Mouse (Mus musculus) forebrain, embryonic 11.5 days (tissue): ENCODE results near the gene Rab17. TPM values are rescaled to one million over a fixed set of nuclear protein-coding genes. Genes with fewer than 3 reads are reported as not detected.
A peak's percentile ranks its signal among the peaks of the same experiment; 100 is the strongest.

ENCODE experiments used
- ATAC-seq: fragments of 200-750 bp; cut with Nextera tagmentation; replicated peaks from 2 replicates; pipeline ENCODE4 v1.8.0; 2017; ENCODE audit warnings: moderate TSS enrichment; ENCODE audit not compliant: low FRiP score
- DNase-seq: peaks from one replicate; pipeline ENCODE4 v3.0.0-alpha.2; 2017; ENCODE audit warnings: low spot score
- H3K27ac ChIP-seq: fragments of 300-500 bp; sonication (generic); 2 replicates; pipeline ENCODE4 v1.5.1; 2014; ENCODE audit warnings: low read depth, low read length
- H3K27me3 ChIP-seq: fragments of 300-500 bp; sonication (generic); 2 replicates; pipeline ENCODE4 v1.6.1; 2014; ENCODE audit warnings: mild to moderate bottlenecking, low read length, mixed read lengths; ENCODE audit not compliant: control insufficient read depth, insufficient read depth
- H3K36me3 ChIP-seq: fragments of 300-500 bp; sonication (generic); 2 replicates; pipeline ENCODE4 v1.6.1; 2014; ENCODE audit warnings: mild to moderate bottlenecking, low read length, moderate library complexity, mixed read lengths; ENCODE audit not compliant: control insufficient read depth, insufficient read depth
- H3K4me1 ChIP-seq: fragments of 300-500 bp; sonication (generic); replicated peaks from 2 replicates; pipeline ENCODE4 v1.6.1; 2014; ENCODE audit warnings: low read length, mixed read lengths; ENCODE audit not compliant: control insufficient read depth, insufficient read depth
- H3K4me2 ChIP-seq: fragments of 300-500 bp; sonication (generic); 2 replicates; pipeline ENCODE4 v1.6.1; 2014; ENCODE audit warnings: low read depth, mild to moderate bottlenecking, low read length, moderate library complexity, mixed read lengths; ENCODE audit not compliant: severe bottlenecking
- H3K4me3 ChIP-seq: fragments of 300-500 bp; sonication (generic); 2 replicates; pipeline ENCODE4 v1.5.1; 2014; ENCODE audit warnings: low read depth, low read length
- H3K9ac ChIP-seq: fragments of 300-500 bp; sonication (generic); 2 replicates; pipeline ENCODE4 v1.6.1; 2014; ENCODE audit warnings: low read length
- H3K9me3 ChIP-seq: fragments of 300-500 bp; sonication (generic); 2 replicates; pipeline ENCODE4 v1.6.1; 2016; ENCODE audit warnings: low read length, mixed read lengths; ENCODE audit not compliant: control insufficient read depth
- WGBS: fragments of 180-500 bp; shearing (Covaris S2); extraction: QIAGEN DNeasy Blood & Tissue Kit; methylation state at CpG from one replicate; pipeline ENCODE4 v1.1.7; 2014; 5-methylcytosine and 5-hydroxymethylcytosine counted together
- polyA plus RNA-seq: library from polyadenylated mRNA; unstranded; fragments of >200 nt; fragmentation: Nextera tagmentation; extraction: Ambion mirVana; gene quantifications from 2 replicates; pipeline ENCODE4 v1.2.1, GENCODE M21; 2014

Rab17 gene
- not detected in 2 replicates for polyA plus RNA-seq

- Histone ChIP-seq H3K4me3 (no peak within 1 kb of the TSS), H3K9ac (no peak within 1 kb of the TSS), H3K9me3 (no peaks in the 10 kb centered on the region), H3K36me3 (no peaks in the 10 kb centered on the region), H3K27me3 (no peaks in the 10 kb centered on the region), H3K4me1 (peaks cover 4% of the 10 kb centered on the region; the same call in 1 of the 2 replicates), H3K27ac (no peak within 1 kb of the TSS), H3K4me2 (peak within 1 kb of the TSS; percentile 11; the same call in 1 of the 2 replicates)
- 41% methylated on average over 9 of the region's 9 CpGs for WGBS
- no peak for DNase-seq
- ATAC-seq: no peak
Observed at GRCm38 (mm10) chr1:90969347-90969784, at the start of gene Rab17. Gene Rab17 (minus strand): TSS chr1:90969661.

DNA sequence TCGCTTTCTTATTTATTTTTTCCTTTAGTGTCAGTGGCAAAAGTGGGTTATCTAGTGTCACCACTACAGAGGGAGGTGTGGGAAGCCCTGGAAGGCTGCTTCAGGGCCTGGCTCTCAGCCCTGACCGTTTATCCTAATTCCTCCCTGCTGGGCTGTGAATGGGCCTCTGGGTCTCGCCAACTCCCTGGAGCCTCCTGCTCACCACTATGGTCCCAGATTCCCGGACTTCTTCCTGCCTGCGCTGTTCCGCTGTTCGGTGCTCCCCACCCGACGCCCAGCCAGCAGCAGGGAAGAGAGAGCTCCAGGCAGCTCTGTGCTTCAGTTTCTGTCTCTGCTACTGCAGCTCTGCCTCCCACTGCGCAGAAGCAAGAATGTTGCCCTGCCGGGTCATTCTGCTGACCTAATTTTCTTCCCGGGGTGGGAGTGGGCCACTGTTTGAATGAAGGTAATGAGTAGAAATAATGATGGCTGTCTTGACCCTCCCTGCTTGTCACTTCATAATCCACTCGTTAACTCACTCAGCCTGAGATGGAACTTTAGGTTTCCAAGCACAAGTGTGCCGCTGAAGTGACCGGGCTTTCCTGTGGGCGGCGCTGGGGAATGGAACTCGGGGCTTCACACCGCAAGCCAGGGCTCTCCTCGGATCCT is 47.8 kb upstream of the Rab17 start:
- DNase-seq (peak; percentile 59), ATAC-seq (no peak)
- peak overlapping the region; percentile 37; the same call in 1 of the 2 replicates for H3K4me2 ChIP-seq
- H3K27me3 ChIP-seq: no peaks in the 10 kb centered on the region
- H3K27ac ChIP-seq: no peak overlapping the region
- H3K36me3 ChIP-seq: no peaks in the 10 kb centered on the region
- H3K4me3 ChIP-seq: no peak overlapping the region
- peak overlapping the region; percentile 35; the same call in 1 of the 2 replicates for H3K9ac ChIP-seq
- 8% methylated on average over 20 of the region's 20 CpGs for WGBS
- H3K9me3 ChIP-seq: no peaks in the 10 kb centered on the region
- peaks cover 9% of the 10 kb centered on the region for H3K4me1 ChIP-seq

- Histone ChIP-seq H3K4me2 (no peak overlapping the region), H3K36me3 (no peaks in the 10 kb centered on the region), H3K27ac (no peak overlapping the region), H3K9ac (no peak overlapping the region), H3K9me3 (no peaks in the 10 kb centered on the region), H3K4me1 (peaks cover 9% of the 10 kb centered on the region), H3K27me3 (no peaks in the 10 kb centered on the region), H3K4me3 (no peak overlapping the region)
- DNase-seq (no peak), ATAC-seq (no peak)
- 70% methylated on average over 7 of the region's 7 CpGs for WGBS
Observed at GRCm38 (mm10) chr1:91015571-91015970, 46.1 kb upstream of the Rab17 start.

- 76% methylated on average over 3 of the region's 3 CpGs for WGBS
- Histone ChIP-seq H3K9ac (no peak overlapping the region), H3K36me3 (no peaks in the 10 kb centered on the region), H3K4me2 (no peak overlapping the region), H3K4me1 (peaks cover 9% of the 10 kb centered on the region), H3K27ac (no peak overlapping the region), H3K9me3 (no peaks in the 10 kb centered on the region), H3K27me3 (no peaks in the 10 kb centered on the region), H3K4me3 (no peak overlapping the region)
- DNase-seq (no peak), ATAC-seq (no peak)
Observed at GRCm38 (mm10) chr1:91013803-91014202, 44.3 kb upstream of the Rab17 start.

- H3K27me3 ChIP-seq: no peaks in the 10 kb centered on the region
- no peak overlapping the region for H3K27ac ChIP-seq
- WGBS: 89% methylated on average over 3 of the region's 3 CpGs
- DNase-seq (peak; percentile 17), ATAC-seq (no peak)
- H3K4me1 ChIP-seq: no peaks in the 10 kb centered on the region
- no peak overlapping the region for H3K4me3 ChIP-seq
- no peak overlapping the region for H3K9ac ChIP-seq
- no peak overlapping the region for H3K4me2 ChIP-seq
- H3K9me3 ChIP-seq: no peaks in the 10 kb centered on the region
- H3K36me3 ChIP-seq: no peaks in the 10 kb centered on the region
Observed at GRCm38 (mm10) chr1:91011336-91011735, 41.9 kb upstream of the Rab17 start.

DNA sequence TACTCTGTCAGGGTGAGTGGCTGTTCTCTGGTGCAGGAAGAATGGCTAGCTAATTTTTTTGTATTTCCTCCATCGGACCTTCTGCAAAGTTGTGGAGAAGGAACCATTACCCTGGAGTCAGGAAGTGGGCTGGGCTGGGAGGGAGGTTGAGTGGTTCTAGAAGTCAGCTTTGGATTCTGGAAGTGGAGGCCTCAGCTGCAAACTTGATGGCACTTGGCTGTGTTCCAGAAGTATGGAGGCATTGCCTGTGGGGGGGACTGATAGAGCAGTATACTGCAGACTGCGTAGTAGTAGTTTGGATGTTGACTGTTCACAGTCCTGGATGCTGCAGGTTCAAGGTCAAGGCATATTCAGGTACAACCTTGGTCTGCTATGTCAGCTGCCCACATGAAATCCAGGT is 41.3 kb upstream of the Rab17 start:
- DNase-seq (peak; percentile 41), ATAC-seq (no peak)
- Histone ChIP-seq H3K27me3 (no peaks in the 10 kb centered on the region), H3K4me2 (no peak overlapping the region), H3K27ac (no peak overlapping the region), H3K9ac (no peak overlapping the region), H3K36me3 (no peaks in the 10 kb centered on the region), H3K4me1 (no peaks in the 10 kb centered on the region), H3K4me3 (no peak overlapping the region), H3K9me3 (no peaks in the 10 kb centered on the region)
- WGBS: 94% methylated on average over 2 of the region's 2 CpGs

GRCm38 (mm10) chr1:91010216-91010615 is 40.8 kb upstream of the Rab17 start:
- ATAC-seq (no peak), DNase-seq (no peak)
- H3K27ac ChIP-seq: no peak overlapping the region
- no peaks in the 10 kb centered on the region for H3K4me1 ChIP-seq
- H3K36me3 ChIP-seq: no peaks in the 10 kb centered on the region
- no peak overlapping the region for H3K4me3 ChIP-seq
- H3K9ac ChIP-seq: no peak overlapping the region
- H3K4me2 ChIP-seq: no peak overlapping the region
- H3K27me3 ChIP-seq: no peaks in the 10 kb centered on the region
- WGBS: 85% methylated on average over 7 of the region's 7 CpGs
- no peaks in the 10 kb centered on the region for H3K9me3 ChIP-seq

DNA sequence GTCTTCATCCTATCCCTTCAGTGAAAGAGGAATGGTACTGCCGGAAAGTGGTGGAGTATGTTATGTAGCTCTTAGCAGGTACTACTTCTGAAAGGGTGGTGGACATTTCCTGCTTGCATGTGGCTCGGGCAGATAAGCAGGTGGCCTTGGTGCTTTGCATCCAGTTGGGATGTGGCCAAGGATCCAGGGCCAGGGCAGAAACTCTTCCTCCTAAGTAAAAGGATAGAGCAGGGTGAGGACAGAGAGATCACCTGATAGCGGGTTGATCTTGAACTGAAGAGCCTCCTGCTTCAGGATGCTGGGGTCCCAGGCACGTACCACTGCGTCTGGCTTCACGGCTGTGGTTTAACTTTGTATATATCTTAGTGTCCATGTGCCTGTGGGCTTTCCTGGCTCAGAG is 39.8 kb upstream of the Rab17 start:
- ATAC-seq: no peak
- WGBS: 88% methylated on average over 6 of the region's 6 CpGs
- Histone ChIP-seq H3K4me3 (no peak overlapping the region), H3K27ac (no peak overlapping the region), H3K4me2 (no peak overlapping the region), H3K36me3 (no peaks in the 10 kb centered on the region), H3K27me3 (no peaks in the 10 kb centered on the region), H3K9me3 (no peaks in the 10 kb centered on the region), H3K4me1 (no peaks in the 10 kb centered on the region), H3K9ac (no peak overlapping the region)
- DNase-seq: peak; percentile 41

DNA sequence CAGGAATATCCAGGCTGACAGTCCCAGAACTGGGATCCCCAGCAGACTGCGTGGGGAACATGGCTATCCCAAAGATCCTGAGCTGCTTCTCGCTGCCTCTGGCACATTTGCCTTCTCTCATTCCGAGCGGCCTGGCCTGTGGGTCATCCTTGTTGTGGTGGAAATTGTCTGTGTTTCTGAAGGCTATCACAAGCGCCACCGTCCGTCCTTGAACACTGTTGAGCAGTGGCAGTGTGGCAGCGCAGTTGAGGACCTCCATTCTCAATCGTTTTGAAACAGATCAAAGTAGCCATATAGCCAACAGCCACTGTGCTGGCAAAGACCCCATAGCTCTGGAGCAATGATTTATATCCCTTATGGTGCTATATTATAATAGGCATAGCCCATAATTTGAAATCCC is 39.3 kb upstream of the Rab17 start:
- Histone ChIP-seq H3K36me3 (no peaks in the 10 kb centered on the region), H3K27ac (no peak overlapping the region), H3K27me3 (no peaks in the 10 kb centered on the region), H3K4me3 (no peak overlapping the region), H3K4me1 (no peaks in the 10 kb centered on the region), H3K9me3 (no peaks in the 10 kb centered on the region), H3K4me2 (no peak overlapping the region), H3K9ac (no peak overlapping the region)
- ATAC-seq: no peak
- 90% methylated on average over 9 of the region's 9 CpGs for WGBS
- peak; percentile 25 for DNase-seq
